Comparison of ENCODE assay signal across 8 mouse cellular contexts in the genomic region with DNA sequence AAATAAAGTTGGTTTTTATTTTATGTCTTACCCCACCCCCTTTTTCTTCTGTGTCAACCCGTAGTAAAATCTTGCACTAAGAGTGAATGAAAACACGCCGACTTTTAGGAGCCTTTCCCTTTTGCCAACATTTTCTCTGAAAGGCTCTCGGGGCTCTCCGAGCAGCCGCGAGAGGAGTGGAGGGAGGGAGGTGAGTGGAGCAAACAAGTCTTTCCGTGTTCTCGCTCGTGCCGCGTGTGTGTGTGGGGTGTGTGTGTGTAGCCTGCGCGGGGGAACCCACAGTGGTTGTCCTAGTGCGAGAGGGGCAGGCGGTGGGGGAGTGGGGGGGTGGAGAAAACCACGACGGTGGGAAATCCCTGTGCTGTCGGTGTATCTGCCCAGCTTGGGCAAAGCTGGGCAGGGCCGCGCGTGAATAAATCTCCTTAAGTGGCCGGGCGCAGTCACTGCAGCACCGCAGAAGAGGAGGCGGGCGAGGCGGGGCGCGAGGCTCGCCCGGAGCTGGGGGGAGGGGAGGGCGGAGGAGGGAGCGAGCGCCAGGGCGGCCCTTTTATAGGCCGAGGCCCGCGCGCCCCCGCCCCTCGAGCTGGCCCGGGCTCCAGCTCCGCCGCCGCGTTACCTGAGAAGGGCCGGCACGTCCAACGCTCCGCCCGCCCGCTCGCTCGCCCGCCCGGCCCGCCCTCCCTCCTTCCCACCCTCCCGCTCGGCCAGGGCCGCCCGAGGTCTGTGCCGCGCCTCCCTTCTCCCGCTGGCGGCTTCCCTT. TPM values are rescaled to one million over a fixed set of nuclear protein-coding genes. Genes with fewer than 3 reads are reported as not detected.
DNase-seq lines count a peak whose midpoint lies in the region; ATAC-seq and TF ChIP-seq lines count a peak whose summit lies in the region.

No protein-coding gene starts in this region.

- peak overlapping the region; percentile 97 for H3K9ac ChIP-seq in ES-Bruce4 (ENCODE audit: low read depth, poor library complexity, severe bottlenecking)
- peak overlapping the region; percentile 95 for H3K9ac ChIP-seq in forebrain, embryonic 12.5 days
- peak overlapping the region; percentile 97 for H3K9ac ChIP-seq in heart, embryonic 16.5 days (ENCODE audit: low read length)
- H3K9ac ChIP-seq in liver, postnatal 0 days (replicated peaks): peak overlapping the region; percentile 97
- H3K9ac ChIP-seq in neural tube, embryonic 13.5 days: peak overlapping the region; percentile 97

- TF ChIP-seq CTCF in ES-Bruce4 (IDR thresholded peaks at IDR 0.05; ENCODE audit: low read depth, low read length): no peak
- TF ChIP-seq CTCF in liver, postnatal 0 days (IDR thresholded peaks at IDR 0.05; ENCODE audit: low read depth): no peak
- no peak for TF ChIP-seq CTCF in thymus, adult 2 months (IDR thresholded peaks at IDR 0.05; ENCODE audit: borderline replicate concordance, control insufficient read depth, extremely low read depth, insufficient read depth, low read length, poor library complexity)

- peak; percentile 92 for ATAC-seq in forebrain, embryonic 12.5 days (ENCODE audit: low FRiP score)
- ATAC-seq in heart, embryonic 16.5 days (replicated peaks; ENCODE audit: extremely low read depth, insufficient read depth, low FRiP score): peak; percentile 90
- ATAC-seq in liver, postnatal 0 days: peak; percentile 87
- ATAC-seq in neural tube, embryonic 13.5 days (ENCODE audit: low read depth): peak; percentile 92

- peak overlapping the region; percentile 63 for H3K4me2 ChIP-seq in forebrain, embryonic 12.5 days
- H3K4me2 ChIP-seq in heart, embryonic 16.5 days (ENCODE audit: low read depth, low read length): peak overlapping the region; percentile 71
- peak overlapping the region; percentile 94 for H3K4me2 ChIP-seq in liver, postnatal 0 days (ENCODE audit: low read depth, low read length)
- peak overlapping the region; percentile 71 for H3K4me2 ChIP-seq in neural tube, embryonic 13.5 days

- H3K4me3 ChIP-seq in ES-Bruce4 (ENCODE audit: low read depth, low read length): peak overlapping the region; percentile 92
- H3K4me3 ChIP-seq in forebrain, embryonic 12.5 days (replicated peaks): peak overlapping the region; percentile 91
- H3K4me3 ChIP-seq in heart, embryonic 16.5 days (ENCODE audit: low read length): peak overlapping the region; percentile 96
- peak overlapping the region; percentile 73 for H3K4me3 ChIP-seq in liver, postnatal 0 days (ENCODE audit: low read depth, low read length)
- peak overlapping the region; percentile 89 for H3K4me3 ChIP-seq in neural tube, embryonic 13.5 days
- H3K4me3 ChIP-seq in thymus, adult 2 months (ENCODE audit: control insufficient read depth, insufficient read depth, low read length): peak overlapping the region; percentile 84

- peaks cover 2% of the 10 kb centered on the region for H3K4me1 ChIP-seq in ES-Bruce4 (ENCODE audit: control insufficient read depth, insufficient read depth, low read length)
- peaks cover 17% of the 10 kb centered on the region for H3K4me1 ChIP-seq in forebrain, embryonic 12.5 days
- peaks cover 9% of the 10 kb centered on the region for H3K4me1 ChIP-seq in heart, embryonic 16.5 days (ENCODE audit: control insufficient read depth, insufficient read depth, low read length)
- H3K4me1 ChIP-seq in liver, postnatal 0 days (ENCODE audit: insufficient read depth): peaks cover 11% of the 10 kb centered on the region; the same call in 1 of the 2 replicates
- H3K4me1 ChIP-seq in neural tube, embryonic 13.5 days (replicated peaks): peaks cover 30% of the 10 kb centered on the region
- no peaks in the 10 kb centered on the region for H3K4me1 ChIP-seq in thymus, adult 2 months (replicated peaks; ENCODE audit: control insufficient read depth, insufficient read depth, low read length)

- peaks cover 5% of the 10 kb centered on the region; the same call in 1 of the 2 replicates for H3K9me3 ChIP-seq in ES-Bruce4 (replicated peaks; ENCODE audit: control insufficient read depth, insufficient read depth, low read length, poor library complexity, severe bottlenecking)
- 0 out of 2 replicates have a peak, but pooled peaks cover 5% of the 10 kb centered on the region for H3K9me3 ChIP-seq in forebrain, embryonic 12.5 days
- no peaks in the 10 kb centered on the region for H3K9me3 ChIP-seq in heart, embryonic 16.5 days (replicated peaks; ENCODE audit: control insufficient read depth, low read length)
- H3K9me3 ChIP-seq in liver, postnatal 0 days (ENCODE audit: low read length): no peaks in the 10 kb centered on the region
- H3K9me3 ChIP-seq in neural tube, embryonic 13.5 days: no peaks in the 10 kb centered on the region

- TF ChIP-seq POLR2A in ES-Bruce4 (IDR thresholded peaks at IDR 0.05; ENCODE audit: insufficient read depth, low read length): no peak
- peak; percentile 58 for TF ChIP-seq POLR2A in thymus, adult 2 months (IDR thresholded peaks at IDR 0.05; ENCODE audit: control insufficient read depth, extremely low read depth, insufficient read depth, low read length, poor library complexity)

- DNase-seq in c-Kit-positive CD71-positive TER-119-negative erythroid progenitor cells, embryonic 14.5 days (ENCODE audit: low read depth): peak; percentile 80
- peak; percentile 76 for DNase-seq in large intestine, adult 2 months (ENCODE audit: low read depth, low spot score)
- peak; percentile 95 for DNase-seq in liver, postnatal 0 days
- peak; percentile 91 for DNase-seq in thymus, adult 2 months

- no peaks in the 10 kb centered on the region for H3K27me3 ChIP-seq in ES-Bruce4 (ENCODE audit: control insufficient read depth, insufficient read depth, low read length, poor library complexity, severe bottlenecking)
- H3K27me3 ChIP-seq in forebrain, embryonic 12.5 days: no peaks in the 10 kb centered on the region
- H3K27me3 ChIP-seq in heart, embryonic 16.5 days (ENCODE audit: control insufficient read depth, insufficient read depth, low read length): no peaks in the 10 kb centered on the region
- no peaks in the 10 kb centered on the region for H3K27me3 ChIP-seq in liver, postnatal 0 days (ENCODE audit: insufficient read depth, low read length)
- no peaks in the 10 kb centered on the region for H3K27me3 ChIP-seq in neural tube, embryonic 13.5 days
- H3K27me3 ChIP-seq in thymus, adult 2 months (ENCODE audit: control insufficient read depth, insufficient read depth, low read length): no peaks in the 10 kb centered on the region

- no peaks in the 10 kb centered on the region for H3K36me3 ChIP-seq in ES-Bruce4 (ENCODE audit: control insufficient read depth, insufficient read depth, low read length, poor library complexity, severe bottlenecking)
- H3K36me3 ChIP-seq in forebrain, embryonic 12.5 days (replicated peaks): 0 out of 2 replicates have a peak, but pooled peaks cover 4% of the 10 kb centered on the region
- no peaks in the 10 kb centered on the region for H3K36me3 ChIP-seq in heart, embryonic 16.5 days (ENCODE audit: control insufficient read depth, insufficient read depth)
- no peaks in the 10 kb centered on the region for H3K36me3 ChIP-seq in liver, postnatal 0 days (replicated peaks; ENCODE audit: insufficient read depth, low read length)
- H3K36me3 ChIP-seq in neural tube, embryonic 13.5 days: no peaks in the 10 kb centered on the region
- H3K36me3 ChIP-seq in thymus, adult 2 months (ENCODE audit: control insufficient read depth, insufficient read depth, low read length): no peaks in the 10 kb centered on the region

- 1% methylated on average over 54 of the region's 66 CpGs for WGBS in forebrain, embryonic 12.5 days
- under 1% methylated on average over 47 of the region's 66 CpGs for WGBS in heart, embryonic 16.5 days
- under 1% methylated on average over 42 of the region's 66 CpGs for WGBS in large intestine, adult 2 months
- under 1% methylated on average over 45 of the region's 66 CpGs for WGBS in liver, postnatal 0 days (ENCODE audit: insufficient replicate concordance)
- WGBS in neural tube, embryonic 13.5 days: under 1% methylated on average over 36 of the region's 66 CpGs
- WGBS in thymus, adult 2 months: under 1% methylated on average over 66 of the region's 66 CpGs

- no peak for TF ChIP-seq EP300 in ES-Bruce4 (IDR thresholded peaks at IDR 0.05; ENCODE audit: insufficient read depth, low read depth, low read length)
- no peak for TF ChIP-seq EP300 in liver, postnatal 0 days (IDR thresholded peaks at IDR 0.05; ENCODE audit: low read depth)

- H3K27ac ChIP-seq in ES-Bruce4 (ENCODE audit: insufficient read depth, low read length): peak overlapping the region; percentile 79
- peak overlapping the region; percentile 100 for H3K27ac ChIP-seq in forebrain, embryonic 12.5 days
- peak overlapping the region; percentile 100 for H3K27ac ChIP-seq in heart, embryonic 16.5 days (ENCODE audit: low read length)
- peak overlapping the region; percentile 100 for H3K27ac ChIP-seq in liver, postnatal 0 days (ENCODE audit: low read depth)
- H3K27ac ChIP-seq in neural tube, embryonic 13.5 days (replicated peaks): peak overlapping the region; percentile 100
- peak overlapping the region; percentile 93 for H3K27ac ChIP-seq in thymus, adult 2 months (ENCODE audit: control insufficient read depth, insufficient read depth, low read length)

RNA-seq across cellular contexts. Expression of gene Rev3l, which starts 0.8 kb away (rescaled TPM):
- polyA plus RNA-seq in ES-Bruce4 (2011; ENCODE audit: insufficient read depth, insufficient read length, low read depth, missing spikeins): 36.9 and 38.0 TPM in 2 replicates
- 19.7 and 19.9 TPM in 2 replicates for polyA plus RNA-seq in forebrain, embryonic 12.5 days (2016; fragmentation: Nextera tagmentation; extraction: Ambion mirVana)
- 8.4 and 9.3 TPM in 2 replicates for polyA plus RNA-seq in heart, embryonic 16.5 days (2015; fragmentation: Nextera tagmentation; extraction: Ambion mirVana)
- 9.8 and 10.3 TPM in 2 replicates for polyA plus RNA-seq in large intestine, adult 2 months (2012; rRNA removed)
- polyA plus RNA-seq in liver, postnatal 0 days (2015; fragmentation: Nextera tagmentation; extraction: Ambion mirVana): 2.8 and 2.9 TPM in 2 replicates
- 27.3 and 28.3 TPM in 2 replicates for polyA plus RNA-seq in neural tube, embryonic 13.5 days (2015; fragmentation: Nextera tagmentation; extraction: Ambion mirVana)
- polyA plus RNA-seq in thymus, adult 2 months (2012; rRNA removed): 29.5 and 31.8 TPM in 2 replicates

Comparison
In these comparisons a context has a peak if more than half of its experiments do, and no peak if none do; other contexts are left out.
1. Peak in every context shown above with its lines: DNase-seq, ATAC-seq, H3K4me3 ChIP-seq and H3K27ac ChIP-seq.